In genomic region chr17:63718972-63719715, GRCm38 (mm10) we compare ENCODE assay signal across 23 mouse cellular contexts.
DNase-seq lines count a peak whose midpoint lies in the region; ATAC-seq and TF ChIP-seq lines count a peak whose summit lies in the region.
"Had no signal": no experiment of that assay in that cellular context is flagged by ENCODE, and none has a peak within 500 bp of the region (broad histone marks: within the 10 kb centered on the region; RNA-seq: fewer than 3 reads in every experiment).

No protein-coding gene starts in this region.

- H3K4me3 ChIP-seq in forebrain, postnatal 0 days (ENCODE audit: low read depth, low read length): no peak overlapping the region
- H3K4me3 ChIP-seq in forebrain, embryonic 12.5 days (replicated peaks): no peak overlapping the region
- H3K4me3 ChIP-seq in neural tube, embryonic 11.5 days (ENCODE audit: low read depth, low read length): no peak overlapping the region
- no peak overlapping the region for H3K4me3 ChIP-seq in limb, embryonic 10.5 days
- H3K4me3 ChIP-seq: embryonic facial prominence, embryonic 10.5 days; heart, adult 2 months; heart, embryonic 15.5 days; left cerebral cortex, adult 2 months; limb, embryonic 12.5 days; liver, embryonic 12.5 days had no signal

- H3K9ac ChIP-seq in forebrain, postnatal 0 days: no peak overlapping the region
- H3K9ac ChIP-seq in forebrain, embryonic 12.5 days: no peak overlapping the region
- no peak overlapping the region for H3K9ac ChIP-seq in neural tube, embryonic 11.5 days (ENCODE audit: low read length)
- H3K9ac ChIP-seq: heart, embryonic 15.5 days; limb, embryonic 12.5 days; liver, embryonic 12.5 days had no signal

- H3K36me3 ChIP-seq in forebrain, postnatal 0 days (ENCODE audit: insufficient read depth): no peaks in the 10 kb centered on the region
- H3K36me3 ChIP-seq in forebrain, embryonic 12.5 days (replicated peaks): no peaks in the 10 kb centered on the region
- no peaks in the 10 kb centered on the region for H3K36me3 ChIP-seq in neural tube, embryonic 11.5 days (ENCODE audit: control insufficient read depth, insufficient read depth, low read length)
- H3K36me3 ChIP-seq in limb, embryonic 10.5 days: no peaks in the 10 kb centered on the region
- H3K36me3 ChIP-seq: embryonic facial prominence, embryonic 10.5 days; heart, embryonic 15.5 days; limb, embryonic 12.5 days; liver, embryonic 12.5 days had no signal

- no peak for TF ChIP-seq CTCF in forebrain, postnatal 0 days (IDR thresholded peaks at IDR 0.05; ENCODE audit: low read depth)

- no peaks in the 10 kb centered on the region for H3K9me3 ChIP-seq in forebrain, postnatal 0 days (ENCODE audit: low read length)
- H3K9me3 ChIP-seq in forebrain, embryonic 12.5 days: no peaks in the 10 kb centered on the region
- no peaks in the 10 kb centered on the region for H3K9me3 ChIP-seq in neural tube, embryonic 11.5 days (ENCODE audit: control insufficient read depth, low read length)
- no peaks in the 10 kb centered on the region for H3K9me3 ChIP-seq in limb, embryonic 10.5 days (replicated peaks)
- H3K9me3 ChIP-seq: embryonic facial prominence, embryonic 10.5 days; heart, embryonic 15.5 days; limb, embryonic 12.5 days; liver, embryonic 12.5 days had no signal

- intact Hi-C loops in heart, postnatal 10 days (cut with DNase I): no loop called here

- no peaks in the 10 kb centered on the region for H3K27me3 ChIP-seq in forebrain, postnatal 0 days (ENCODE audit: insufficient read depth, low read length)
- no peaks in the 10 kb centered on the region for H3K27me3 ChIP-seq in forebrain, embryonic 12.5 days
- no peaks in the 10 kb centered on the region for H3K27me3 ChIP-seq in neural tube, embryonic 11.5 days (ENCODE audit: control insufficient read depth, insufficient read depth, low read length)
- peaks cover 7% of the 10 kb centered on the region; the same call in 1 of the 2 replicates for H3K27me3 ChIP-seq in limb, embryonic 10.5 days (ENCODE audit: low read depth, poor library complexity, severe bottlenecking)
- H3K27me3 ChIP-seq: heart, embryonic 15.5 days; liver, embryonic 12.5 days had no signal

- H3K27ac ChIP-seq in forebrain, postnatal 0 days (ENCODE audit: low read depth, low read length): no peak overlapping the region
- no peak overlapping the region for H3K27ac ChIP-seq in forebrain, embryonic 12.5 days
- no peak overlapping the region; the same call in 1 of the 2 replicates for H3K27ac ChIP-seq in neural tube, embryonic 11.5 days (ENCODE audit: low read depth, low read length)
- no peak overlapping the region for H3K27ac ChIP-seq in limb, embryonic 10.5 days
- H3K27ac ChIP-seq: embryonic facial prominence, embryonic 10.5 days; heart, adult 2 months; heart, embryonic 15.5 days; left cerebral cortex, adult 2 months; limb, embryonic 12.5 days; liver, embryonic 12.5 days; stomach, postnatal 0 days had no signal

- DNase-seq in forebrain, postnatal 0 days: no peak
- no peak for DNase-seq in neural tube, embryonic 11.5 days (ENCODE audit: low spot score)
- no peak for DNase-seq in neural tube, embryonic 10.5 days (ENCODE audit: extremely low spot score, low spot score)
- peak; percentile 33 for DNase-seq in limb, embryonic 10.5 days (ENCODE audit: low spot score)
- no peak for DNase-seq in heart, postnatal 10 days
- DNase-seq: adrenal gland, postnatal 36 days; B cell, adult 2 months; cerebellum, adult 18-20 months; cerebellum, postnatal 36 days; gastrocnemius, postnatal 10 days; heart, adult 2 months; kidney, adult 18-20 months; kidney, postnatal 25 days; lung, adult 2 months; right cerebral cortex, postnatal 4 days had no signal

- H3K4me2 ChIP-seq in forebrain, postnatal 0 days (ENCODE audit: low read depth): no peak overlapping the region
- H3K4me2 ChIP-seq in forebrain, embryonic 12.5 days: no peak overlapping the region
- no peak overlapping the region for H3K4me2 ChIP-seq in neural tube, embryonic 11.5 days (ENCODE audit: low read depth)
- H3K4me2 ChIP-seq: heart, embryonic 15.5 days; limb, embryonic 12.5 days; liver, embryonic 12.5 days had no signal

- no peaks in the 10 kb centered on the region for H3K4me1 ChIP-seq in forebrain, postnatal 0 days (ENCODE audit: insufficient read depth)
- peaks cover 5% of the 10 kb centered on the region; the same call in 1 of the 2 replicates for H3K4me1 ChIP-seq in forebrain, embryonic 12.5 days
- H3K4me1 ChIP-seq in neural tube, embryonic 11.5 days (ENCODE audit: control insufficient read depth, insufficient read depth, low read length): no peaks in the 10 kb centered on the region
- H3K4me1 ChIP-seq in limb, embryonic 10.5 days: peaks cover 21% of the 10 kb centered on the region
- H3K4me1 ChIP-seq: embryonic facial prominence, embryonic 10.5 days; heart, embryonic 15.5 days; liver, embryonic 12.5 days had no signal

- peak; percentile 23 for ATAC-seq in forebrain, postnatal 0 days
- ATAC-seq in forebrain, embryonic 12.5 days (ENCODE audit: low FRiP score): no peak
- ATAC-seq in neural tube, embryonic 11.5 days (ENCODE audit: insufficient read depth, low FRiP score, low TSS enrichment): peak; percentile 40; the same call in 1 of the 2 replicates
- no peak for ATAC-seq in megakaryocyte progenitor cell, adult 5-6 weeks (replicated peaks; ENCODE audit: poor library complexity)
- ATAC-seq: liver, embryonic 12.5 days had no signal

- 68% methylated on average over 16 of the region's 16 CpGs for WGBS in forebrain, postnatal 0 days
- WGBS in forebrain, embryonic 12.5 days: 77% methylated on average over 16 of the region's 16 CpGs
- WGBS in neural tube, embryonic 11.5 days: 71% methylated on average over 16 of the region's 16 CpGs
- 52% methylated on average over 16 of the region's 16 CpGs for WGBS in limb, embryonic 10.5 days

Comparison
In these comparisons a context has a peak if more than half of its experiments do, and no peak if none do; other contexts are left out.
1. ATAC-seq: peak in forebrain, postnatal 0 days (single experiment) and neural tube, embryonic 11.5 days (single experiment); none in forebrain, embryonic 12.5 days (single experiment) and megakaryocyte progenitor cell, adult 5-6 weeks (single experiment).